Comparison of ENCODE assay signal across 24 mouse cellular contexts in the genomic region with DNA sequence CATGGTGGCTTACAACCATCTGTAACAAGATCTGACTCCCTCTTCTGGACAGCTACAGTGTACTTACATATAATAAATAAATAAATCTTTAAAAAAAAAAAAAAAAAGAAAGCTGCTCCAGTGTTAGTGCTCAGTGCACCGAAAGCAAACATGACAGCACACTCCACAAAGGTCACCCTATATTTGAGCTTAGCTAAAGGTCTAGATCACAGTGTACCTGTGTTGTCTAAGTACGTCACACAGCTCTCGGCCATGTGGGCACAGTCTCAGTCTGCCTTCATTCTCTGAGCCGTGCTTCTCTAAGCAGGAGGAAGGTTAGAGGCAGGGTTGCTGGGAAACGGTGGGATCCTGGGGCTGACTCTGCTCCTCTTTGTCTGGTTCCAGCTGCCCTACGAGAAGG.
"Had no signal": no experiment of that assay in that cellular context is flagged by ENCODE, and none has a peak within 500 bp of the region (broad histone marks: within the 10 kb centered on the region; RNA-seq: fewer than 3 reads in every experiment).

No protein-coding gene starts in this region.

- H3K4me1 ChIP-seq: heart, embryonic 12.5 days; hindbrain, embryonic 10.5 days; hindbrain, embryonic 12.5 days; intestine, embryonic 15.5 days; limb, embryonic 10.5 days; limb, embryonic 12.5 days had no signal

- ATAC-seq: hindbrain, embryonic 16.5 days; inflammation-experienced regulatory T-cells, adult 6 months; intestine, embryonic 15.5 days; intestine, postnatal 0 days had no signal

- H3K9ac ChIP-seq: heart, embryonic 12.5 days; hindbrain, embryonic 12.5 days; hindbrain, embryonic 14.5 days; intestine, embryonic 15.5 days; limb, embryonic 12.5 days had no signal

- H3K4me3 ChIP-seq: gastrocnemius, adult 2 months; heart, embryonic 10.5 days; heart, embryonic 12.5 days; hindbrain, embryonic 10.5 days; hindbrain, embryonic 12.5 days; intestine, embryonic 15.5 days; layer of hippocampus, adult 2 months; left cerebral cortex, adult 2 months; limb, embryonic 10.5 days; limb, embryonic 12.5 days had no signal

- DNase-seq: gastrocnemius, adult 2 months; gastrocnemius, postnatal 10 days; gastrocnemius, postnatal 25 days; heart, adult 18-20 months; heart, postnatal 10 days; heart, postnatal 4 days; kidney, adult 18-20 months; kidney, adult 8-10 months; kidney, postnatal 10 days; kidney, postnatal 25 days; kidney, postnatal 4 days had no signal

- H3K4me2 ChIP-seq: heart, embryonic 12.5 days; hindbrain, embryonic 12.5 days; hindbrain, embryonic 14.5 days; intestine, embryonic 15.5 days; limb, embryonic 12.5 days had no signal

- H3K9me3 ChIP-seq: heart, embryonic 10.5 days; heart, embryonic 12.5 days; hindbrain, embryonic 10.5 days; hindbrain, embryonic 12.5 days; intestine, embryonic 15.5 days; limb, embryonic 10.5 days; limb, embryonic 12.5 days had no signal

- H3K27ac ChIP-seq: gastrocnemius, adult 2 months; heart, embryonic 10.5 days; hindbrain, embryonic 10.5 days; hindbrain, embryonic 12.5 days; hindbrain, embryonic 14.5 days; intestine, embryonic 15.5 days; layer of hippocampus, adult 2 months; left cerebral cortex, adult 2 months; limb, embryonic 10.5 days; limb, embryonic 12.5 days had no signal

- H3K27me3 ChIP-seq: heart, embryonic 12.5 days; hindbrain, embryonic 12.5 days; intestine, embryonic 15.5 days; limb, embryonic 12.5 days had no signal

- H3K36me3 ChIP-seq: hindbrain, embryonic 12.5 days; intestine, embryonic 15.5 days had no signal
